Mouse (Mus musculus): ENCODE measurements around the gene 4933430I17Rik. TPM values are rescaled to one million over a fixed set of nuclear protein-coding genes. Genes with fewer than 3 reads are reported as not detected.

The 4933430I17Rik gene
- total RNA-seq, 2 experiments from 2014 or later: 0.08 to 0.27 TPM

DNA sequence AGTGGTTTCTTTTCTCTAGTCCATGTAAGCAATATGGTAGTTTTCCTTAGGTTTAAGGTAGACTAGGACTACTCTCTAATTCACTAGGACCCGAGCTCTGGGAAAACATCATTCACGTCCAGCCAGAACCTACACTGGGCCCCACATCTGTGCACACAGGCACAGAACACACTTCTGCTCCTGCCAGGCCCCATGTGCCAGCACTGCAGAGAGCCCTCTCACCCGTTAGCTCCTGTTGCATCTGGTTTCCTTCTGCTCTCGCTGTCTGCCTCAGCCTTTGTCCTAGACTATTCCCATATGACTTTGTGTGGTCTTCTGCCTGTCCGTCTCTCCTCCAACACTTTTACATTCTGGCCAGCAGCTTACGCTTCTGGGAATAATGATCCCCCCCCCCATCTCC, 8.6 kb downstream of the 4933430I17Rik start:
- ATAC-seq (replicated peaks; ENCODE audit: poor library complexity): no peak

DNA sequence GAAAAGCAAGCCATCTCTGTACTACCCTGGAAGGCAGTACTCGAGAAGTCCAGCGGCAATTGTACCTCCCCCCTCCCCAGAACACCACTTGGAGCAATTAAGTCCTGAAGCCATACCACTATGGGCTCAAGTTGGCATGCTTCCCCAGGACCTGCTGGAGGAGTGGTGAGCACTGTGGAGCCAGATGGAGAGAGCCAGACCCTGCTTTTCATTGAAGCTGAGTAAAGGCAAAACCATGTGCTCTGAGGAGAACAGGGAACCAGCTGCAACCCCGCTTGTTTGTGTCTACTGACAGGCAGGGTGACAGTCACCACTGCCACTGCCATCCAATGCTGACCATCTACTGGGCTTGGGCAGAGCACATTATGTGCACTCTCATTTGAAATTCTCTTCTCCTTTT, 16.6 kb downstream of the 4933430I17Rik start:
- ATAC-seq (replicated peaks; ENCODE audit: poor library complexity): no peak

DNA sequence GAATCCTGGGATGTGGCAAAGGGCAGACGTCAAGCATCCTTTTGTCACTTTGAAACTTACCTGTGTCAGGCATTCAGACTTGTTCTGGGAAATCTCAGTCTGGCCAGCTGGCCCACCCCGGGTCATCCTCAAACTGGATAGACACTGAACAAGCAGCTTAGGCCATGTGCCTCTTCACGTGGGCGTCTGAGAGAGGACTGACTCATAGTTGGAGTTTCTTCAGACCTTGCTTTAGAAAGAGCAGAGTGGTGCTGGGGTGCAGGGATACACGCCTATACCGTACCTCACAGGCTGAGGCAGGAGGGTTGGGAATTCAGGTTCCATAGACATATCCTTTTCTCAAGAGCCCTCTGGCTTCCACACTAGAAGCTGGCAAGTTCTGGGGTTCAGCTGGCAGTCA, 18.6 kb downstream of the 4933430I17Rik start:
- ATAC-seq (replicated peaks; ENCODE audit: poor library complexity): no peak

DNA sequence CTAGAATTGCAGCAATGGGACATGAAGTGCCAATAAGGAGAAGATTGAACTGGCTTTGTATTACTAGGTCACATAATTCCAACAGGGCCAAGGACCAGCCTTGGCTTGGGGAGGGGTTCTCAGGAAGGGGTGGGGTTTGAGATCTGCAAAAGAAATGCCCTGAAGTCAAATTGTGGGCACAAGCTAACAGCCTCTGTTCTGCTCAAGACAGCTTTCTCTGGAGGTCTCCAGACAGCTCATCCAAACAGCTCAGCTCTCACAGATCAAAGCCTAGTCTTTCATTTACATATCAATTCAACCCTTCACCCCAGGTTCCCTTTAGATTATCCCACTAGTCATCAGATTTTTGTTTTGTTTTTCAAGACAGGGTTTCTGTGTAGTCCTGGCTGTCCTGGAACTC, 19.6 kb downstream of the 4933430I17Rik start:
- ATAC-seq (replicated peaks; ENCODE audit: poor library complexity): no peak

DNA sequence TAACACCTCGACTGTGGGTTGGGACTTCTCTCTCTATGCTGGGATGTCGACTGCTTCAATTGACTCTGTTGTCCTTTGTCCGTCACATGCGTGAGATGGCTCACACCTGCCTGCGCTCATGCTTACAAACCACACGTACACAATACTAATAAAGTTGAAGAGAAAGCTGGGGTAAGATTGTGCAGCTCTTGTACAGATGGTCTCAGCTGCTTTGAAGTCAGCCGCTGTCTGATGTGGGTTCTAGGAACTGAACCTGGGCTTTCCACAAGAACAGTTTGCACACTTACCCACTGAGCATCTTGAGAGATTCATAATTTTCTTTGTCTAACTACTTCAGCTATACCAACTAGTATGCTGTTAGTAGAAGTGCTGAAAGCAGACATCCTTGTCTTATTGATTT, 26.8 kb downstream of the 4933430I17Rik start:
- no peak for ATAC-seq (replicated peaks; ENCODE audit: poor library complexity)

DNA sequence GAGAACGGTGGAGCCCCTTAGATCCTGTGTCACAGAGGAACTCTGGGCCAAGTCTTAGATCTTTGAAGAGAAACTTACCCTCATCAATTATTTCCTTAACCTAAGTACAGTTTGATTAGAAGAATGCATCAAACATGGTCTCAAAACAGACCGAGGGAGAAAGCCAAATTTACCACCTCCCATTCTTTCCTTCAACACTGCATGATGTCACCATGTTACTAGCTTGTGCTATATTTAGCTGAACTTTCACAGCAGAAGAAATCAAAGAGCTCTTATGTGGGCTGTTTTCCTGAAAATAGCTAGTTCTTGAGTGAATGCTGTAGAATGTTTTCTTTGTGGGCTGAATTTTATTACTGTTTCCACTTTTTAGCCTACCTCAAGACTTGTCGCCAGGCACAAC, 32.3 kb downstream of the 4933430I17Rik start:
- no peak for ATAC-seq (replicated peaks; ENCODE audit: poor library complexity)

DNA sequence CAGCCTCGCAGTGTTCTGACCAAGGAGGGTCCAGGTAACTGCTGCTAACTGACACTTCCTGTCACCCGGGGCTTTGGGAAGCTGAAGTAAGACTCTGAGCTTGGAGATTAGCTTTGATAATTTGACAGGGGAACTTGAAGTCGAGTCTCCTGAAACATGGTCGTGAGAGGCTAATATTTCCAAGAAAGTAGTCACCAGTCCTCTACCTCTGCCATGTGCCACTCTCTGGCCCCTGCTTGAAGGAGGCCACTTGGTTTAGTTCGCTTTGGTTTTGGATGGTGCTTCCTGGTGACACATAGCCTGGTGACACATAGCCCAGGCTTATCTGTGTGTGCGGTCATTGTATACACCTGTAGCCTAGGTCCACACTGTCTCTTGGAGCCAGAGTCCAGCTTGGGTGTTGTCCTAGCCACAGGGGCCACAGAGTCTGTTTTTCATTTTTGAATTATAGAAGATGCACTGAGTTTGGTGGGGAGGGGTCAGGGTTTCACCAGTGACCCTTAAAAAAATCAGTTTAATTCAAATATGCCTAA, 34.7 kb downstream of the 4933430I17Rik start, which contains the start of gene Rgs3:
Rgs3 (plus strand) TSS at position 51 of the 533 bp plus-strand sequence.
- no peak for ATAC-seq (replicated peaks; ENCODE audit: poor library complexity)

DNA sequence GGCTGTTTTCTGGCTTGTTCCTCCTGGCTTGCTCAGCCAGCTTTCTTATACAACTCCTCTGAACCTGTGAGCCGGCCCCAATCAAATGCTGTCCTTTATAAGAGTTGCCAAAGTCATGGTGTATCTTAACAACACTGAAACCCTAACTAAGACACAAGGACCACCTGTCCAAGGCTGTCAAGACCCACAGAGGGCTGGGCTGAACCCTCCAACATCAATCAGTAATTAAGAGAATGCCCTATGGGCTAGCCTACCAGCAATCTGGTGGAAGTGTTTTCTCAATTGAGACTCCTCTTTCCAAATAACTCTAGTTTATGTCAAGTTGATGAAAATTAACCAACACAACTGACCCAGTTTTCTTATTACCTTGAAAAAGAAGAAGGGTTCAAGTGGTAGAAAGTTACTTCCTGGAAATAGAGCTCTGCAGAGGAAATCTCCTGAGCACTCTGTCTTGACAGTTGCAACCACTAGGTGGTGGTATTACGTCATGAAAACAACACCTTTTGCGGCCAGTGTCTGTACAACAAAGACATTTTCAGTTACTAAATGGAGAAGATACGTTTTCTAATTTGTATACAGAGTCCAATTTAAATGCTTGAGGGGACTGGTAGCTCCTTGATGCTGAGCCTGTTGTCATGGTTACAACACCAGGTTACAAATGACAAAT, 35.9 kb downstream of the 4933430I17Rik start:
- peak; percentile 95 for ATAC-seq (replicated peaks; ENCODE audit: poor library complexity)

DNA sequence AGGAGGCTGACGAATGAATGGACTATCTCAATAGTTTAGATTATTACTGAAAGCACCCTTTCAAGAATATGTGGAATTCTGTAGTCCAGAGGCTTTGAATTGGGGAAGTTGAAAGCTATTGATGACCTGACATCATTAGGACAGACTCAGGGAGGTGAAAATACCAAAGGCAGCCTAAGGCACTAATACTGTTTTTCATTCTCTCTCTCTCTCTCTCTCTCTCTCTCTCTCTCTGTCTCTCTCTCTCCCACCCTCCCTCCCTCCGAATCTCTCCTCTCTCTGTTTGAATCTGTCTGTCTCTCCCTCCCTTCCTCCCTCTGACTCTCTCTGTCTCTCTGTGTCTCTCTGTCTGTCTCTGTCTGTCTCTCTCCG, 36.4 kb downstream of the 4933430I17Rik start:
- no peak for ATAC-seq (replicated peaks; ENCODE audit: poor library complexity)

DNA sequence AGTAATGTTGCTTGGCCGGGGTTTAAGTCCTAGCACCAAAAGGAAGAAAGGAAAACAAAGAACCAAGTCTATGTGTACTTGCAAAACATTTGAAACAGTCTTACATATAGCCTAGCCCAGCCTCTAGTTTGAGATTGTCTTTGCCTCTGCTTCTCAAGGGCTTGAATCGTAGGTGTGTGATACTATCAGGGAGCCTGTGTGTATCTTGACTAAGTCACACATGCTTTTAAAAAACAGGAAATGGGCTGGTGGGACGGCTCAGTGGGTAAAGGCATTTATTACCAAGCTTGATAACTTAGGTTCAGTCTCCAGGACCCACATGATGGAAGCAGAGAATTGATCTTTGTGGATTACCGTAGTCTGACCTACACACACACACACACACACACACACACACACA, 36.8 kb downstream of the 4933430I17Rik start:
- ATAC-seq (replicated peaks; ENCODE audit: poor library complexity): no peak

DNA sequence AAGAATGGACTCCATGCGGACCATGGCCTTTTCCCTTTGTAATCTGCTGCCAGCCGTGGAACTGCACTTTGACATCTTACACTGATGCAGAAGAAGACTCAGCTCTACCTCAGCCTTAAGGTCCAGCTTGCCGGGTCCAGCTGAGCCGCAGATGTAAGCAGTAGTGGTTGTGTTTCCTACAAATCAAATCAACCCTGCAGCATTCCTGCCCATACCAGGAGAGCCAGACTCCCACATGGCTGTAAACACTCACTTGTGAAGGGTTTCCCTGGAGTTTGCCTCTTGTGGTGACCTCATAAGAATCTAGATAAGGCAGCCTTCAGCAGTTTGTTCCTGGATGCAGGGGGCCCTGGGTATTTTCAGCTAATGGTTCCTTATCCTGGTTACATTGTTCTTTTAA, 41.4 kb downstream of the 4933430I17Rik start:
- ATAC-seq (replicated peaks; ENCODE audit: poor library complexity): no peak

DNA sequence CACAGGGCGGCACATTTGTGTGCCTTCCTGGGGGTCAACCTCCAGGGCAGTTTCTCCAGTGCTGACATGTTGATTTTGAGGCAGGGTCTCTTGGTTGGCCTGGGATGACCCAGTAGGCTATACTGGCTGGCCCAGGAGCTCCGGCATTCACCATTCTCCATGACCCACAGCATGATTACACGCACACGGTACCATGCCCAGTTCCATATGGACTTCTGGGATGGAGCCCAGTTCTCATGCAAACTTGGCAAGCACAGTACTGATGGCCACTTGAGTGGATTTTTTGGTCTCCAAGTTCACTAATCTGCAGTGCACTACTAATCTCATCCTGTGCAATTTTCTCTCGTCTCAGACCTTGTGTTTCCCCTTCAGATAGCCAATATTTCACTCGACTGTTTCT, 42.5 kb downstream of the 4933430I17Rik start:
- ATAC-seq (replicated peaks; ENCODE audit: poor library complexity): no peak

DNA sequence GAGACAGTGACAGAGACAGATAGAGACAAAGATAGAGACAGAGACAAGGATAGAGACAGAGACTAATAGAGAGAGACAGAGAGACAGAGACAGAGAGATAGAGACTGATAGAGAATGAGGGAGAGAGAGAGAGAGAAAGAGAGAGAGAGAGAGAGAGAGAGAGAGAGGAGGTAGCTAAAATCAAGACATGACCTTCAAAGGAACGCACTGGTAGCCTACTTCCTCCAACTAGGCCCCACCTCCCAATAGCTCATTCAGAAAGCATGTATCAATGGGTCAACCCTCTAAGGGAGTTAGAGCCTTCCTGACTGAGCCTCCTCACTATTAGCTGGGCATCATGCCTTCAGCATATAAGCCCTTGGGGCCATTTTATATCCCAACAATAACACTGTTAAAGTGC, 43.2 kb downstream of the 4933430I17Rik start:
- ATAC-seq (replicated peaks; ENCODE audit: poor library complexity): no peak

DNA sequence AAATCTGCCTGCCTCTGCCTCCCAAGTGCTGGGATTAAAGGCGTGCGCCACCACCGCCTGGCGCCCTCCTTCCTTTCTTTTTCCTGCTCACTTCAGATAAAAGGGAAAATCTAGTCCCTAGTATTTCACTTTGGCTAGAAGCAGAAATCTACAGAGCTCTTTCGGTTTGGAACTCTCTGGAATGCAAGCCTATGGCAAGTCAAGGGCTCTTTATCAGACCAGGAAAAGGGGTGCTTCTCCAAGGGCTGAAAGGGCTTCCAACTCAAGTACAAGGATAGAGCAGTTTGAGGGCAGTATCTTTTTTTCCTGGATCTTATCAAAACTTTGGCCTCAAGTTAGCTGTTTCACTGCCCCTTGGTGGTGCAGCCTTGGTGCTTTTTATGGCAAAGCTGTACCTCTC, 44.4 kb downstream of the 4933430I17Rik start:
- no peak for ATAC-seq (replicated peaks; ENCODE audit: poor library complexity)

DNA sequence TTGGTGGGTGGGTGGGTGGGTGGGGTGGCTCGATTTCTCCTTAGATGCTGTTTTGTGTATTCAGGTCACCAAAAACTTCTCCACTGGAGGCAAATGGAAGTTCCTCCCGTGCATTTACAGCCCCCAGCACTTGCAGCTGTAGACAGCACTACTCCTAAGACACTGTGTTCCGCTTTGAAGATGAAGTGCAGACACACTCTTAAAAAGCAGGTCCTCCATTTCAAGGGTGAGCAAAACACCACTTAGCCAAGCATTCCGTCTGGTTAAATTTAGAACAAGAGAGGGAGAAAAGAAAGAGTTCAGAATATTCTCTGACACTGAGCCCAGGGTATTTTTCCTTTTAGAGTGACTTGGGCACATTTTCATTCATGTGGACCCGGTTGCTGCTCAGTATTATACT, 44.9 kb downstream of the 4933430I17Rik start:
- no peak for ATAC-seq (replicated peaks; ENCODE audit: poor library complexity)

DNA sequence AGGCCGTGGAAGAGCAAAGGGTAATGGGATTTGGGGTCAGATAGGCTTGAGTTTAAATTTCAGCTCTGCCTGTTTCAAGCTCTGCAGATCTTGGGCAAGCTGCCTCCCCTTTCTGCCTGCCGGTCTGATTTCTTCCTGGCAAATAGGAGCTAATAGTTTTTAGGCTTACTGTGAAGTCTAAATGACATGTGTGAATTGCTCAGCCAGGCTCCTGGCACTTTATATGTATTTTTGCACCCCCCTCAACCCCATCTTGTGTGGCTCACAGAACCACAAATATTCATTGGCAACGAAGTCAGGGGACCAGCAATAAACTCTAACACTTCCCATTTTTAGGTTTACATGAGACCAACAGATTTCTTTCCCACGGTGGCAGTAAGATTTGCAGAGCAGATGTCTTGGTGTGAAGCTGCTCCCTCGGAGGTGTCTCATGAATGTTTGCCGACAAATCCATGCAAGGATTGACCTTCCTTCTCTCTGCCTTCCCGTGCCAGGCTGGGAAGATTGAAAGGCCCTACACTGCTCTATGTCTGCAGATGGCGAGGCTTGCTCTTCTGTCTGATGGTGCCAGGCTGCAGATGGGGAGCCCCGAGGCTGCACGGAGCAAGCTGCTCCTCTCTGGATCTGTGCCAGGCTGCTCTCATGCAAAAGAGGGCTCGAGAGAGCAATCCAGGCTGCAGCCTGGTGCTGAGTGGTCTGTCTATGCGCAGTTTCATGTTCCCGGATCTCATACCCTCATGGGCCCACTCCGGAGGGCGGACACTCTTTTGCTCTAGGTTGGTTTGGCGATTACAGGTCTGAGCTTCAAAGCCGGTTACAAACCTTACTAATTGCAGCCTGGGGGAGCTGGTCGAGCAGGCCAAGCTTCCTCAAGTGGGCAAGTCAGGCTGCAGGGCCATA, 57.4 kb downstream of the 4933430I17Rik start:
- ATAC-seq (replicated peaks; ENCODE audit: poor library complexity): no peak

DNA sequence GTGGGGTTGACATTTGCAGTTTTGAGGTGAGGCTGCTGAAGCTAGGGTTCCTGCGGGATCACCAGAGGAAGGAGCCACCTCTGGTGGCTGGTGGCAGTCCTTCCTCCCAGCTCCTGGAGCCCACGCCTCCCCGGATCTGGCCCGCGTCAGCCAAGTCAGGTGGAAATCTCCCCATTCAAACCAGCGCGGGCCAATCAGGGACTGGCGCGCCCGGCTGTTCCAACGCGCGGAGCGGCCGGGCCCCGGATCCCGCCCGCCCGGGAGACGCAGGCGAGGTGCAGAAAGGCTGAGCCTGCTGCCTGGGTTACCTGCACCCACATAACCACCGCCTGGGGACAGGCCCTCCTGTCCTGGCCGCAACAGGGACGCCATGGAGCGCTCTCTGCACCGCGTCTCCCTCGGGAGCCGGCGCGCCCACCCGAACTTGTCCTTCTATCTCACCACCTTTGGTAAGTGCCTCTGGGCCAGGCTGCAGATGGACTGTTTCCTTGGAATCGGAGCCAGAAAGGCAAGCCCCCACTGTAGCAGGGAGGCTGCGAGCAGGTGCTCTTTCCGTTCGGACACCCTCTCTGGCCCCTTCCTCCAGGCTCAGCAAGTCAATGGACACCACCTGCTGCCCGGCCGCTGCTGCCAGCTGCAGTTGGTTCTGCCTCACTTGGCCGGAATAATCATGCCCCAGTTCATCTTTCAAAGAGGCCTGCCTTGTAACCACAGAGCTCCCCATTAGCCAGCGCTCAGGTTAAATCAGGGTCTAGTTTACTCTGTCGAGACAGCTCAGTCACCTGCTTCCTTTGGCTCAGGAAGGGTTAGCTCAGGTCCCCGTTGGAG, 58.3 kb downstream of the 4933430I17Rik start:
- ATAC-seq (replicated peaks; ENCODE audit: poor library complexity): peak; percentile 55

DNA sequence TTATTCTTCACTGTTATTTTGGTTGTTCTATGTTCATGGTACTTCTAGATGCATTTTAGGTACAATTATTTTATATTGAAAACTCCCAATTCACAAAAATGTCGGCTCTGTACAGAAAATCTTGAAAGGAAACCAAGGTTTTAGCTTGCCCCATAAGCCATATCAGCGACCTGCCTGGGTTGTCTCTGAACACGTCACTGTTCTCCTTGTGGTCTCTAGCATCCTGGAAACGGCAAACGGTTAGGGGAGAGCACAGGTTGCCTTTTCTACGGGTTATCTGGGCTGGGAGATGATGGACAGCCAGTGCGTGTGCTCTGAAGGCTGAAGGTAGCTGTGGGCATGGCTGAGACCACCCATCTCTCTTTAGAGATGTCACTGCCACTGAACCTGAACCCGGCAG, 61.9 kb downstream of the 4933430I17Rik start:
- no peak for ATAC-seq (replicated peaks; ENCODE audit: poor library complexity)

DNA sequence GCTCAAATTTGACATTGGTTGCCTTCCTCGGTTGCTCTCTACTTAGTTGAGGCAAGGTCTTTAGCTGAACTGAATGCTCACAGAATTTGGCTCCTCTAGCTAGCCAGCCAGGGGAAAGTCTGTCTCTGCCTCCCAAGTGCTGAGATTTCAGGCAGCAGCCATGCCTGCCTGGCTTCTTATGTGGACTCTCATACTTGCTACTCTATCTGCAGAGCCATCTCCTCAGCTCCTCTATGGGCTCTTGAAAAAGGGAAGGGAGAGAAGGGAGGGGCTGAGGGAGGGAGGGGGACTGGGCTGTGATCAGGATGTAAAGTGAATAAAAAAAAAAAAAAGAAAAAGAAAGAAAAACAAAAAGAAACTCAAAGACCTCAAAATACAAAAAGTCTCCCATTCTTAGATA, 65.7 kb downstream of the 4933430I17Rik start:
- peak; percentile 52; the same call in 1 of the 2 replicates for ATAC-seq (replicated peaks; ENCODE audit: poor library complexity)

DNA sequence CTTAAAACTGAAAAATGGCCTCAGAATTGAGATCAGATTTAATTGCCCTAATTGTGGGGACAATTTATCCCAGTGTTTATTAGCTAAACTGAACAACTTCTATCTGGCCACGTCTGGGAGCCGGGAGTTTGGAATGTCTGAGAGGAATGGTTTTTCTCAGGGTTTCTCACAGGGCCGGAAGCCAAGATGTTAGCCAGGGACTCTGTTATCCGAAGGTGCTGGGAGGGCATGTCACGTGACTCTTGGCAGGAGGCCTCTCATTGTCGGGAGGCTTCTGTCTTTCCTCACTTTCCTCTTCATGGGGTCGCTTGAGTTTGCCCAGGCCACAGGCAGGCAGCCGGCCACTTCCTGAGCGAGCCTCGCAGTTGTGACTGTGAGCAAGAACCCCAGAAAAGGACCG, 66.2 kb downstream of the 4933430I17Rik start:
- no peak; the same call in 1 of the 2 replicates for ATAC-seq (replicated peaks; ENCODE audit: poor library complexity)
